Mouse (Mus musculus) bone marrow macrophage, adult 2 months (primary cell): Measurements from ENCODE around the gene Cryl1. TPM values are rescaled to one million over a fixed set of nuclear protein-coding genes. Genes with fewer than 3 reads are reported as not detected.

Experiments
- H3K27ac ChIP-seq: 2 replicates; pipeline ENCODE4 v1.5.1; 2012; ENCODE audit warnings: low read depth, low read length; ENCODE audit not compliant: insufficient read depth
- H3K4me1 ChIP-seq: 2 replicates; pipeline ENCODE4 v1.6.1; 2012; ENCODE audit warnings: low read length; ENCODE audit not compliant: control insufficient read depth, insufficient read depth
- H3K4me3 ChIP-seq: 2 replicates; pipeline ENCODE4 v1.5.1; 2012; ENCODE audit warnings: mild to moderate bottlenecking, low read length, moderate library complexity; ENCODE audit not compliant: insufficient read depth
- CTCF ChIP-seq: IDR thresholded peaks from 2 replicates; pipeline ENCODE4 v1.5.1; 2012; ENCODE audit warnings: low read depth, mild to moderate bottlenecking, low read length, moderate library complexity
- POLR2A ChIP-seq: IDR thresholded peaks from 2 replicates; pipeline ENCODE4 v1.6.1; 2012; ENCODE audit warnings: mild to moderate bottlenecking, low read depth, low read length, borderline replicate concordance
- polyA plus RNA-seq: library from polyadenylated mRNA; stranded (reverse); fragments of >200 nt; gene quantifications from 2 replicates; pipeline ENCODE4 v1.2.4, GENCODE M21; 2012; ENCODE audit not compliant: missing spikeins, insufficient read depth, insufficient read length

The Cryl1 gene
- 48.8 and 51.1 TPM in 2 replicates for polyA plus RNA-seq

GRCm38 (mm10) chr14:57398065-57398757 is at the start of gene Cryl1:
Cryl1 (minus strand) TSS chr14:57398529.
- H3K4me1 ChIP-seq: peaks cover 20% of the 10 kb centered on the region
- no peak for TF ChIP-seq POLR2A
- TF ChIP-seq CTCF: no peak
- H3K4me3 ChIP-seq: peak within 1 kb of the TSS; percentile 75
- H3K27ac ChIP-seq: peak within 1 kb of the TSS; percentile 92

GRCm38 (mm10) chr14:57430451-57430850 is 32.1 kb upstream of the Cryl1 start:
- no peak for TF ChIP-seq CTCF
- no peak for TF ChIP-seq POLR2A

GRCm38 (mm10) chr14:57424212-57424561 is 25.9 kb upstream of the Cryl1 start:
- peak overlapping the region; percentile 44; the same call in 1 of the 2 replicates for H3K27ac ChIP-seq
- peak overlapping the region; percentile 68 for H3K4me3 ChIP-seq
- TF ChIP-seq POLR2A (no peak), CTCF (no peak)
- H3K4me1 ChIP-seq: peaks cover 2% of the 10 kb centered on the region

More at GRCm38 (mm10) chr14:57430451-57430850, 32.1 kb upstream of the Cryl1 start:
- Histone ChIP-seq H3K4me3 (no peak overlapping the region), H3K27ac (no peak overlapping the region), H3K4me1 (no peaks in the 10 kb centered on the region)

GRCm38 (mm10) chr14:57423432-57424211 is 25.3 kb upstream of the Cryl1 start, which contains the start of gene Ift88:
Ift88 (plus strand) TSS chr14:57424062.
- TF ChIP-seq POLR2A (no peak), CTCF (no peak)
- Histone ChIP-seq H3K27ac (peak within 1 kb of the TSS; percentile 44; the same call in 1 of the 2 replicates), H3K4me3 (peak within 1 kb of the TSS; percentile 68), H3K4me1 (peaks cover 2% of the 10 kb centered on the region)

DNA sequence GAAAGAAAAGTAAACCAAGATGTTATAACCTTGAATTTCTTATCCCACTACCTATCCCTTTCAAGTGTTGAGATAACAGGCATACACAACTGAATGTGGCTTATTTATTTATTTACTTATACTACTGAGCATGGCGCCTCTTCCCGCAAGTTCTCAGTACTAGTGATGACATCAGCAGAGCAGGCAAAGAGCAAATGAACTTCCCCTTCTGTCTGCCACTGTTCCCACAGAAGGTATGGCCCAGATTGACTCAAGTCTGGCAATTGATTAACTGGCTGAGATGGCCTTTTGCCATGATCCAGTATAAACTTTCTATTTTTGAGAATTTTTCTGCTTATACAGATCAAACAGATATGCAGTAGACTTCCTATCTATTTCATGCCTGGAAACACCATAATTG is 18.9 kb upstream of the Cryl1 start:
- Histone ChIP-seq H3K4me1 (peaks cover 5% of the 10 kb centered on the region), H3K27ac (no peak overlapping the region), H3K4me3 (no peak overlapping the region)
- TF ChIP-seq POLR2A: no peak
- no peak for TF ChIP-seq CTCF

- TF ChIP-seq POLR2A: no peak
- no peak for TF ChIP-seq CTCF
- Histone ChIP-seq H3K4me3 (no peak overlapping the region), H3K27ac (no peak overlapping the region), H3K4me1 (peaks cover 7% of the 10 kb centered on the region)
These were observed 13.8 kb upstream of the Cryl1 start for GRCm38 (mm10) chr14:57412166-57412565.

DNA sequence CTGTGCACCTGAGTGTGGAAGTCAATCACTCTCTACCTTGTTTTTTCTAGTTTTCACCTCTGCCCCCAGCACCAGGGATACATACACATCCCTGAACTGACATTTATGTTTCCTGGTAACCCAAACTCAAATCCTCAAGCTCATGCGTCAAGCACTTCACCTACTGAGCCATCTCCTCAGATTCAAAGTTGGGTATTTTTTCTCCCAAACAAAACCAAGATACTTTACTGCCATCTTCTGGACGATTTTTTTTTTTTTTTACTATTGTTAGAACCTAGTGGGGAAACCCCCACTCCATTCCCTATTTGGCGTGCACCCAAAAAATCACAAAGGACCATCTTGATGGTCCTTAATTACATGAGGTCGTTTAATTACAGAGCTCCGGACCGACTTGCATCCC is 10.8 kb upstream of the Cryl1 start:
- peaks cover 4% of the 10 kb centered on the region; the same call in 1 of the 2 replicates for H3K4me1 ChIP-seq
- no peak overlapping the region for H3K27ac ChIP-seq
- H3K4me3 ChIP-seq: no peak overlapping the region
- TF ChIP-seq CTCF (no peak), POLR2A (no peak)

DNA sequence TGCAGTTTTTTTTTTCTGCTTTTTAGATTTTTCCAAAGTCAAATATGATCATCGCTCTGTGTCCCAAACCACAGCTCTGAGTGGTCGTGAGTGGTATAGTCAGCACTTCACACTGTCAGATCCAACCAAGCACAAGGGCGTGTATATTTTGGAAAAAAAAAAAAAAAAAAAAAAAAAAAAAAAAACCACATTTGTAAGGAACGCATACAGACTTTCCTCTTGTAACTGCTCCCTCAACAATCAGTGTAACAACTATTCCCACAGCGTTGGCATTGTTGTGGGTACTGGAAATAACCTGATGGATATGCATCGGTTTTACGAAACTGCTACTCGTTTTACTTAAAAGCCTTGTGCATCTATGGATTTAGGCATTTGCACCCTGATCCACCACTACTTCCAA is 9.8 kb upstream of the Cryl1 start:
- Histone ChIP-seq H3K4me1 (peaks cover 4% of the 10 kb centered on the region; the same call in 1 of the 2 replicates), H3K4me3 (no peak overlapping the region), H3K27ac (no peak overlapping the region)
- TF ChIP-seq POLR2A (no peak), CTCF (no peak)

DNA sequence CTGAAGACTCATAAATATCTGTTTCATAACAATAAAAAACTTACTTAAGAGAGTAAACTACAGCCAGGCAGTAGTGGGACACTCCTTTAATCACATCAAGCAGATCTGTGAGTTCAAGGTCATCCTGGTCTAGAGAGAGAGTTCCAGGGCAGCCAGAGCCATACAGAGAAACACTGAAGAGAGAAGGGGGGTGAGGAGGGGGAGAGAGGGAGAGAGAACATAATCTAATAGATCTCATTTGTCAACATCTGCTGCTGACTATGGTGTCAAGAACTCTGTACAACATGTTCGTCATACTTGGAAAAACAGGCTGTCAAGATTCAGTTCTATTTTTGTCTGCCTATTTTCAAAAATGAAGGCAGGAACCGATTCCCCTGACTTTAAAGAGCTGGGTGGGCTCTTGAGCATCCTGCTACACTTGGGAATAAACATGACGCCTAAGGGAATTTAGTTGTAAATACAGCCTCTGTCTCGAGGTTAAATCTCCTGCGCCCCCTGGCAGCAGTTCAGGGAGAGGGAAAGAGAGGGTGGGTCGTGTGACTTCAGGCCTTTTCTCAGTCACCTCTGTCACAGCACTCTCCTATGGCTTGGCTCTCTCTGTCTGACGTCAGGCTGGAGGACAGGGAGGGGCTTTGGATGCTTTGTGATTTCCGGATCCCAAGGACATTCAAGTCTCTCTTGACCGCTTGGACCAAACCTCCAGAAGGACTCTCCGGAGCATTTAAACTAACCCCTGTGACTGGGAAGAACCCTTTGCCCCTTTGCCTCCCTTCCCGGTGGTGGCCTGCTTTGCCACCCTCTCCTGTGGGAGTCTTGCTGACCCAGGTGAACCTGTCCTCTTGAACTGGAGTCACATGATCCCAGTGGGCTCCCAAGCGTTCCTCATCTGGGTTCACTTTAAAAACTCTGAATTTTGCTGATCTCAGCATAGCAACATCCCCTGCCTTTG is 9.0 kb upstream of the Cryl1 start:
- TF ChIP-seq POLR2A: no peak
- TF ChIP-seq CTCF: no peak

More for the DNA sequence above, 9.0 kb upstream of the Cryl1 start:
- no peak overlapping the region for H3K4me3 ChIP-seq
- peaks cover 4% of the 10 kb centered on the region; the same call in 1 of the 2 replicates for H3K4me1 ChIP-seq
- no peak overlapping the region for H3K27ac ChIP-seq
